Comparison of ENCODE assay signal across 7 mouse cellular contexts in the genomic region with DNA sequence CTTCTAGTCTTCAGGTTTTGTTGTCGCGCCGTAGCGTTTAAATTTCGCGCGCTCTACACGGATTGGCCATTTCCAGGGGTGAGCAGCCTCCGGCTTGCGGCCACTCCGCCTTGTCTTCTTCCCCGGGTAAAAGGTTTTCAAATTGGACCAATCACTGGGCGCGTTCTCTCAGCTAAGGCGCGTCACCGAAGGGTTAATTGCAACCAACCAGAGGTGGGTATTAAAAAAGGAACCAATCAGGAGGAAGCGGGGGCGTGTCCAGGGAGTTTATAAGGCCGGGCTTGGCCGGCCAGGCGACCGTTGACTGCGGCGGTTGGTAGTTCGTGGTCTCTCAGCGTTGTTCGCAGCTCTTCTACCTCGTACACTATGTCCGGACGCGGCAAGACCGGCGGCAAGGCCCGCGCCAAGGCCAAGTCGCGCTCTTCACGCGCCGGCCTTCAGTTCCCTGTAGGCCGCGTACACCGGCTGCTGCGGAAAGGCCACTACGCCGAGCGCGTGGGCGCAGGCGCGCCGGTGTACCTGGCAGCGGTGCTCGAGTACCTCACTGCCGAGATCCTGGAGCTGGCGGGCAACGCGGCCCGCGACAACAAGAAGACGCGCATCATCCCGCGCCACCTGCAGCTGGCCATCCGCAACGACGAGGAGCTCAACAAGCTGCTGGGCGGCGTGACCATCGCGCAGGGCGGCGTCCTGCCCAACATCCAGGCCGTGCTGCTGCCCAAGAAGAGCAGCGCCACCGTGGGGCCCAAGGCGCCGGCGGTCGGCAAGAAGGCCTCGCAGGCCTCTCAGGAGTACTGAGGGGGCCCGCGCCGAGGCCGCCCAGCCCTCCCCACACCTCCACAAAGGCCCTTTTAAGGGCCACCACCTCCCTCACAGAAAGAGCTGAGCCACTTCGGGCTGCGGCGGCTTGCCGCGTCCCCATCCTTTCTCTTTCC. TPM values are rescaled to one million over a fixed set of nuclear protein-coding genes. Genes with fewer than 3 reads are reported as not detected.
DNase-seq lines count a peak whose midpoint lies in the region; ATAC-seq lines count a peak whose summit lies in the region.

Gene H2afx (plus strand): TSS at position 299 of the 935 bp plus-strand sequence.

- H3K4me2 ChIP-seq in embryonic facial prominence, embryonic 11.5 days (ENCODE audit: low read depth, low read length) = peak within 1 kb of the TSS; percentile 67
- peak within 1 kb of the TSS; percentile 86 for H3K4me2 ChIP-seq in midbrain, embryonic 13.5 days (replicated peaks)

- peak; percentile 92 for ATAC-seq in embryonic facial prominence, embryonic 11.5 days (replicated peaks; ENCODE audit: insufficient number of reproducible peaks, low FRiP score, low TSS enrichment, low read depth)
- ATAC-seq in granulocyte monocyte progenitor cell, adult 5-6 weeks (replicated peaks; ENCODE audit: poor library complexity, severe bottlenecking) = peak; percentile 87
- peak; percentile 97 for ATAC-seq in midbrain, embryonic 13.5 days

- peak within 1 kb of the TSS; percentile 99 for H3K4me3 ChIP-seq in embryonic facial prominence, embryonic 11.5 days (ENCODE audit: low read depth, low read length)
- H3K4me3 ChIP-seq in limb, embryonic 10.5 days = peak within 1 kb of the TSS; percentile 98
- peak within 1 kb of the TSS; percentile 94 for H3K4me3 ChIP-seq in midbrain, embryonic 13.5 days (replicated peaks)

- peaks cover 19% of the 10 kb centered on the region for H3K36me3 ChIP-seq in embryonic facial prominence, embryonic 11.5 days (replicated peaks; ENCODE audit: control insufficient read depth, insufficient read depth, low read depth, low read length)
- H3K36me3 ChIP-seq in limb, embryonic 10.5 days = peaks cover 83% of the 10 kb centered on the region
- H3K36me3 ChIP-seq in midbrain, embryonic 13.5 days = peaks cover 57% of the 10 kb centered on the region

- peak; percentile 99 for DNase-seq in adrenal gland, postnatal 14 days
- DNase-seq in embryonic facial prominence, embryonic 11.5 days (ENCODE audit: low spot score) = peak; percentile 100
- peak; percentile 100 for DNase-seq in kidney, adult 11 months
- DNase-seq in limb, embryonic 10.5 days (ENCODE audit: low spot score) = peak; percentile 98
- DNase-seq in spleen, adult 12 weeks (ENCODE audit: low spot score) = peak; percentile 96

- WGBS in embryonic facial prominence, embryonic 11.5 days = under 1% methylated on average over 88 of the region's 91 CpGs
- WGBS in limb, embryonic 10.5 days = under 1% methylated on average over 91 of the region's 91 CpGs
- WGBS in midbrain, embryonic 13.5 days = under 1% methylated on average over 91 of the region's 91 CpGs

- peak within 1 kb of the TSS; percentile 91 for H3K27ac ChIP-seq in embryonic facial prominence, embryonic 11.5 days (replicated peaks; ENCODE audit: low read depth, low read length)
- H3K27ac ChIP-seq in limb, embryonic 10.5 days = peak within 1 kb of the TSS; percentile 98
- H3K27ac ChIP-seq in midbrain, embryonic 13.5 days = peak within 1 kb of the TSS; percentile 94

- H3K9ac ChIP-seq in embryonic facial prominence, embryonic 11.5 days (replicated peaks; ENCODE audit: low read length) = peak within 1 kb of the TSS; percentile 97
- H3K9ac ChIP-seq in midbrain, embryonic 13.5 days (replicated peaks) = peak within 1 kb of the TSS; percentile 98

- no peaks in the 10 kb centered on the region for H3K27me3 ChIP-seq in embryonic facial prominence, embryonic 11.5 days (ENCODE audit: control insufficient read depth, insufficient read depth, low read length)
- H3K27me3 ChIP-seq in limb, embryonic 10.5 days (ENCODE audit: low read depth, poor library complexity, severe bottlenecking) = no peaks in the 10 kb centered on the region
- H3K27me3 ChIP-seq in midbrain, embryonic 13.5 days = no peaks in the 10 kb centered on the region

- H3K4me1 ChIP-seq in embryonic facial prominence, embryonic 11.5 days (ENCODE audit: control insufficient read depth, insufficient read depth, low read length) = no peaks in the 10 kb centered on the region; the same call in 1 of the 2 replicates
- peaks cover 15% of the 10 kb centered on the region for H3K4me1 ChIP-seq in limb, embryonic 10.5 days
- H3K4me1 ChIP-seq in midbrain, embryonic 13.5 days (replicated peaks) = peaks cover 25% of the 10 kb centered on the region

- no peaks in the 10 kb centered on the region for H3K9me3 ChIP-seq in embryonic facial prominence, embryonic 11.5 days (replicated peaks; ENCODE audit: control insufficient read depth, low read length)
- H3K9me3 ChIP-seq in limb, embryonic 10.5 days (replicated peaks) = peaks cover 2% of the 10 kb centered on the region; the same call in 1 of the 2 replicates
- no peaks in the 10 kb centered on the region for H3K9me3 ChIP-seq in midbrain, embryonic 13.5 days

RNA-seq across cellular contexts. Expression of gene H2afx, which starts in this region (rescaled TPM):
- total RNA-seq in adrenal gland, postnatal 14 days (2021) = 76.0 and 90.3 TPM in 2 replicates
- polyA plus RNA-seq in embryonic facial prominence, embryonic 11.5 days (2014; fragmentation: Nextera tagmentation; extraction: Ambion mirVana) = 412 and 427 TPM in 2 replicates
- 76.3 and 96.9 TPM in 2 replicates for total RNA-seq in granulocyte monocyte progenitor cell, adult 5-6 weeks (2014; fragmentation: Nextera tagmentation)
- total RNA-seq in granulocyte monocyte progenitor cell, adult 5-6 weeks (2017) = 298 and 423 TPM in 2 replicates
- polyA plus RNA-seq in limb, embryonic 10.5 days (2016; fragmentation: Nextera tagmentation; extraction: Ambion mirVana) = 515 and 551 TPM in 2 replicates
- polyA plus RNA-seq in midbrain, embryonic 13.5 days (2015; fragmentation: Nextera tagmentation; extraction: Ambion mirVana) = 193 and 209 TPM in 2 replicates

Comparison
In these comparisons a context has a peak if more than half of its experiments do, and no peak if none do; other contexts are left out.
1. Peak in every context shown above with its lines: DNase-seq, ATAC-seq, H3K4me3 ChIP-seq and H3K27ac ChIP-seq.